ENCODE assay signal across 12 mouse cellular contexts in the genomic region with DNA sequence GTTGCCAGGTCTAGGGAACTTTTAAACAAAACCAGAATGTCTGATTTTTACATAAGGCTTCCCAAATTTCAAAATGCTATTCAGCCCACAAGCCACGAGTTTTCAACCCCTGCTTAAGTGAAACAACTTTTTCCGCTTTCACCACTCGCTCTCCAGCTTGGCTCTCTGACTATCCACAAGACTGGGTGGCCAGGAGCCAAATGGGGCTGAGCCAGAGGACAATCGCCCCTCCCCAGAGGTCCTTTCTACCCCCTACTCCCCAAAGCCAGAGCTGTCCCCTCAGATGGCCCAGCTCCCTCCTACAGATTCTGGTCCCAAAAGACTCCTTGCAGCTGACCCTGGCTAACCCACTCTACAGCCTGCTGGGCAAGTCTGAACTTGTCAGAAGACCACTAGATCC. TPM values are rescaled to one million over a fixed set of nuclear protein-coding genes. Genes with fewer than 3 reads are reported as not detected.
DNase-seq lines count a peak whose midpoint lies in the region; ATAC-seq and TF ChIP-seq lines count a peak whose summit lies in the region.
"Had no signal": no experiment of that assay in that cellular context is flagged by ENCODE, and none has a peak within 500 bp of the region (broad histone marks: within the 10 kb centered on the region; RNA-seq: fewer than 3 reads in every experiment).

No protein-coding gene starts in this region.

- no peak for ATAC-seq in forebrain, embryonic 14.5 days
- ATAC-seq: intestine, embryonic 15.5 days had no signal

- no peak overlapping the region for H3K4me2 ChIP-seq in forebrain, embryonic 14.5 days (ENCODE audit: low read length)
- H3K4me2 ChIP-seq: intestine, embryonic 15.5 days had no signal

- no peaks in the 10 kb centered on the region for H3K9me3 ChIP-seq in forebrain, embryonic 14.5 days (replicated peaks; ENCODE audit: control insufficient read depth, low read length)
- H3K9me3 ChIP-seq: intestine, embryonic 15.5 days; limb, embryonic 12.5 days had no signal

- DNase-seq in kidney, postnatal 14 days, result peak; percentile 25
- DNase-seq in kidney, postnatal 36 days, result no peak
- DNase-seq in Muller cell, postnatal 12 days (ENCODE audit: inconsistent ontology term), result peak; percentile 29
- peak; percentile 71 for DNase-seq in heart, postnatal 14 days
- no peak for DNase-seq in frontal cortex, adult 2 months (ENCODE audit: extremely low spot score in 1 of 2, low spot score in 1 of 2)
- no peak for DNase-seq in forebrain, embryonic 14.5 days (ENCODE audit: low spot score)
- DNase-seq in thymus, postnatal 25 days, result no peak

- TF ChIP-seq POLR2A in embryonic fibroblast, embryonic 13.5 days (IDR thresholded peaks at IDR 0.05; ENCODE audit: low read depth, low read length), result no peak

- WGBS in forebrain, embryonic 14.5 days, result 72% methylated on average over 4 of the region's 4 CpGs

- H3K36me3 ChIP-seq in forebrain, embryonic 14.5 days (ENCODE audit: control insufficient read depth, insufficient read depth, low read length), result no peaks in the 10 kb centered on the region
- H3K36me3 ChIP-seq: intestine, embryonic 15.5 days had no signal

- no peak overlapping the region for H3K4me3 ChIP-seq in embryonic fibroblast, embryonic 13.5 days (ENCODE audit: insufficient read depth, low read length)
- no peak overlapping the region for H3K4me3 ChIP-seq in forebrain, embryonic 14.5 days (ENCODE audit: low read depth, low read length)
- H3K4me3 ChIP-seq: intestine, embryonic 15.5 days; limb, embryonic 12.5 days had no signal

- intact Hi-C loops in heart, postnatal 14 days (cut with DNase I), result no loop called here

- peaks cover 5% of the 10 kb centered on the region; the same call in 1 of the 2 replicates for H3K4me1 ChIP-seq in embryonic fibroblast, embryonic 13.5 days (ENCODE audit: control insufficient read depth, insufficient read depth, low read length)
- peaks cover 8% of the 10 kb centered on the region; the same call in 1 of the 2 replicates for H3K4me1 ChIP-seq in forebrain, embryonic 14.5 days (ENCODE audit: control insufficient read depth, insufficient read depth, low read length)

- H3K27me3 ChIP-seq in forebrain, embryonic 14.5 days (replicated peaks; ENCODE audit: control insufficient read depth, insufficient read depth, low read length), result 0 out of 2 replicates have a peak, but pooled peaks cover 4% of the 10 kb centered on the region
- H3K27me3 ChIP-seq: CH12.LX had no signal

- no peak for TF ChIP-seq CTCF in embryonic fibroblast, embryonic 13.5 days (IDR thresholded peaks at IDR 0.05; ENCODE audit: borderline replicate concordance, insufficient read depth, low read length)

- peak overlapping the region; percentile 60 for H3K27ac ChIP-seq in embryonic fibroblast, embryonic 13.5 days (ENCODE audit: insufficient read depth, low read length)
- no peak overlapping the region for H3K27ac ChIP-seq in forebrain, embryonic 14.5 days (ENCODE audit: low read depth, low read length)
- H3K27ac ChIP-seq: intestine, embryonic 15.5 days; limb, embryonic 12.5 days had no signal

- no peak overlapping the region for H3K9ac ChIP-seq in forebrain, embryonic 14.5 days (ENCODE audit: low read length)
- H3K9ac ChIP-seq: intestine, embryonic 15.5 days; limb, embryonic 12.5 days had no signal

RNA-seq across cellular contexts. Expression of gene Mmp2, which starts 1.1 kb away (rescaled TPM):
- polyA plus RNA-seq in embryonic fibroblast, embryonic 13.5 days (2011; ENCODE audit: insufficient read length, low read depth, missing spikeins), result 359 and 374 TPM in 2 replicates
- total RNA-seq in heart, postnatal 14 days (2021), result 100 to 1,000 TPM; 132 to 154 TPM
- polyA plus RNA-seq in frontal cortex, adult 2 months (2012; rRNA removed), result 2.4 and 2.8 TPM in 2 replicates
- 14.5 and 15.8 TPM in 2 replicates for polyA plus RNA-seq in forebrain, embryonic 14.5 days (2014; fragmentation: Nextera tagmentation; extraction: Ambion mirVana)
- total RNA-seq: CH12.LX; megakaryocyte-erythroid progenitor cell, adult 5-6 weeks had no signal

RNA-seq across cellular contexts. Expression of gene Lpcat2, which starts 29.1 kb away (rescaled TPM):
- 4.3 and 7.6 TPM in 2 replicates for polyA plus RNA-seq in embryonic fibroblast, embryonic 13.5 days (2011; ENCODE audit: insufficient read length, low read depth, missing spikeins)
- 1 to 10 TPM; 1.6 to 1.9 TPM for total RNA-seq in heart, postnatal 14 days (2021)
- polyA plus RNA-seq in frontal cortex, adult 2 months (2012; rRNA removed), result 12.6 and 17.2 TPM in 2 replicates
- 5.1 and 7.4 TPM in 2 replicates for polyA plus RNA-seq in forebrain, embryonic 14.5 days (2014; fragmentation: Nextera tagmentation; extraction: Ambion mirVana)
- total RNA-seq: CH12.LX had no signal

Comparison
In these comparisons a context has a peak if more than half of its experiments do, and no peak if none do; other contexts are left out.
1. DNase-seq: peak in kidney, postnatal 14 days (single experiment), Muller cell, postnatal 12 days (single experiment) and heart, postnatal 14 days (2 of 2); none in kidney, postnatal 36 days (0 of 2), frontal cortex, adult 2 months (0 of 2), forebrain, embryonic 14.5 days (single experiment) and thymus, postnatal 25 days (single experiment).
2. RNA of gene Mmp2, which starts 1.1 kb away (polyA plus RNA-seq): 359 to 374 TPM in embryonic fibroblast, embryonic 13.5 days; 14.5 to 15.8 TPM in forebrain, embryonic 14.5 days and 2.4 to 2.8 TPM in frontal cortex, adult 2 months; every median in the first group is over 10 times any median in the second.